Mouse (Mus musculus) urinary bladder, postnatal 0 days (tissue): Measurements from ENCODE around the gene Zfp420. TPM values are rescaled to one million over a fixed set of nuclear protein-coding genes. Genes with fewer than 3 reads are reported as not detected.

ENCODE experiments used
- microRNA-seq: library from miRNA; unstranded; fragments of <30 nt; microRNA quantifications from one replicate; pipeline ENCODE4, GENCODE M21; 2016
- polyA plus RNA-seq: library from polyadenylated mRNA; unstranded; fragments of >200 nt; fragmentation: Nextera tagmentation; extraction: Ambion mirVana; gene quantifications from 2 replicates; pipeline ENCODE4 v1.2.1, GENCODE M21; 2015

Zfp420 gene
- polyA plus RNA-seq = 2.5 and 2.8 TPM in 2 replicates

DNA sequence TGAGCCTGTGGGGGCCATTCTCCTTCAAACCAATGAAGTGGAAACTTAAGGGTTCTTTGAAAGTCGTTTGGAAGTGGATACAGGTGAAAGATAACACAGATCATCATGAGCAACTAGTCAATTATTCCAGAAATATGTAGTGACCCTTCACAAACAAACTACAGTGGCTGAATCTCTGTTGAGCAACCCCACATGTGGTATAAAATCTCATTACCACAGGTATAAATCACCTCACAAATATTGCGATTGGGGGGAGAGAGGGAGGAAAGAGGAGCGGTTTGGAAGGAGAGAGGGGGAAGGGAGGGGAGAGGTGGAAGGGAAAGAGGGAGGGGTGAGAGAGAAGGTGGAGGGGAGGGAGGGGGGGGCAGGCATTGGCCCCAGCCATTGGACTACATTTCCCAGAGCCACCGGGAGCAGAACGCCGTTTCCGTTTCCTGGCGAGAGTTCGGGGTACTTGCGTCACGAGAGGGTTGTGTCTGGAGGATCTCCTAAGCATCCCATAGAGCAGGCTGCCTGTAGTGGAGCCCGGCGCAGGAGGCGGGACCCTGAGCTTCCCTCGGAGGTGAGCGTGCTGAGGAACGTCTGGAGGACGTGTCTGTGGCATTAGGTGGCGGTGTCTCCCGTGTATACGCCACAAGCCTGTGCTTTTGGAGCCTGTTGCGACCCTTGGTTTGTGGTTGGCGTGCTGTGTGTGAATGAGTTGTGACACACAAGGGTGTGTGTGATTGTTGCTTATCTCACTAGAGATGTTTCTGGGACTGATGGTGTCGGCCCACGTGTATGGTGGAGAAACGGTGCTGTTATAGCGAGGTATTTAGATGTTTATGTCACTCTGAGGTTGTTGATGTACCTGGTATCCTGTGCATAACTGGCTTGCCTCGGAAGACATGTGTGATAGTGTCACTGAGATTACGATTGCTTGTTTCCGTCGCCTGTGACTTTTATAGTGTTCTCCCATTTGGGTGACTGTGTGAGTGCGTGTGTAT, at the start of gene Zfp420:
Gene Zfp420, plus strand, starts transcription at position 448 of the 986 bp plus-strand sequence.

DNA sequence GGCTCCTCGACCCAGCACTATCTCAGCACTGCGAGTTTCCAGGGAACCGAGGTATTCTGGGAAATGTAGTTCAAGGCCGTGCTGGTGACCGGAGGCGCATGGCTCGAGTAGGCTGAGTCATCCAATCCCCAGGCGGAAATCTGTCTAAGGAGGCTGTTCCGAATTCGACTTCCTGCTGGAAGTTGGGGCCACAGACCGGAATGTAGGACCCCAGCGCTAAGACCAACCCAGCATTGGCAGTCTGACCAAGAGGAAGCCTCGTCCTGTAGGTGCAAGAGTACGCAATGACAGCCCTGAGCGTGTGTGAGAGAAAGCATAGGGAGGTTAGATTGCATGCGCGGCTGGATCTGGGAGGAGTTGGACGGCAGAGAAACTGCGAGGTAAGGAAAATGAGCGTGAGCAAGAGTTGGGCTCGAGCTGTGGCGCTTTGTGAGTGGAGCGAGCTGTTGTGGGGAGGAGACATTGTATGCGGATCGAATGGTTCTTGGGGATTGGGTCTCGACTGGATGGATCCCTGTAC, 43.8 kb upstream of the Zfp420 start, which contains the start of gene Zfp790:
Gene Zfp790, plus strand, starts transcription at position 205 of the 520 bp plus-strand sequence.

DNA sequence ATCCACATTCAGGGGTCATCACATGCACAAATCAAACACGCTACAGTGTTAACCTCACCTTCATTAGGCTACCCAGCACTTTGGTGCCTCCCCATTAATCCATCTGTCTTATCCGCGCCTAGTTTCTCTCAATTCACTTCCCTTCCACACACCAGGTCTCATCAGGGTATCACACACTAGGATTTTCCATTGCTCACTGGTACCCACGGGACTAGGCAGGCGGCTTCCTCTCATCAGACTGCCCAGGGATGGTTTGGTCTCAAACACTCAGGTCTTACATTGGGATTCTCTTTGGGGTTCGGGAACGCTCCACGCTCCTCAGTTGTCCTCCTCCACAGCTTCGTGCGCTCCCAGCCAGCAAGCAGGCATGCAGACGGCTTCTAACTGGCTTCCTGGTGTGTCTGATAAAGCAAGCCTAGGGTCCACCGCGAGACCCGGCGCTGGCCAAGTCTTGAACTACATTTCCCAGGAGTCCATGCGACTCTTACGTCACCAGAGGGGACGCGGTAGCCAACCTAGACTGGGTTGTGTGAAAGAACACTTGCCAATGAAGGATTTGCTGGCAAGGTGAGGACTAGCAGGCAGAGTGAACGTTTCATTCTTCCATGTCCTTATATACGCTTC, 6.4 kb upstream of the Zfp420 start, which contains the start of gene Zfp940:
Gene Zfp940, minus strand, starts transcription at position 451 of the 624 bp plus-strand sequence.

DNA sequence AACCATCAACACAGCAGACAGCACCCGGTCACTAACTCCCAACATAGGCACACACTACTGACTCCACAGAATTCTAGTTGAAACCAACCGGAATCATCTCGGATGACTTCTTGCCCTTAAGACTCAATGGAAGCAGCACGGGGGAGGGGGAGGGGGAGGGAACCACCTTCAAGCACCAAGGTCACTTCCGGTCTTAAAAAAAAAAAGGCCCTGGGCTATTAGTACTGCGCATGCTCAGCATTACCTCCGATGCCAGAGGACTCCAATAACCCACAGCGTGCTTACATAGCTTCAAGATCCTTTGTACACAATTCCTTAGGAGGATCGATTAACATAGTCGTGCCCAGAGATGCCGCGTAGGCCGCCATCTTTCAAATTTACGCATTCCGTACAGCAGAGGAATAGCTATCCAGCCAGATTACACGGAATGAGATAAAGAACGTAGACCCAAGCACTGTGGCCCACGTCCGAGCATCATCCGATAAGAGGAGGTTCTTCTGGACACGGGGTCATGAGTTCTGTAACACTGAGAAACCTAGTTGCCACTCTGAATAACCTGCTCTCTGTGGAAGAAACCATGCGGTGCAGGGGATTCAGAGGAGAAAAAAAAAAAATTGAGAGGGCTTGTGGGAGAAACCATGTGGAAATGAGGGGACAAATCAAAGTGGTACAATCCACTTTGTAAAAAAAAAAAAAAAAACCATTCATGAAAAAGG, 46.3 kb downstream of the Zfp420 start, which contains the start of gene Zfp27:
Gene Zfp27, minus strand, starts transcription at position 607 of the 716 bp plus-strand sequence.

DNA sequence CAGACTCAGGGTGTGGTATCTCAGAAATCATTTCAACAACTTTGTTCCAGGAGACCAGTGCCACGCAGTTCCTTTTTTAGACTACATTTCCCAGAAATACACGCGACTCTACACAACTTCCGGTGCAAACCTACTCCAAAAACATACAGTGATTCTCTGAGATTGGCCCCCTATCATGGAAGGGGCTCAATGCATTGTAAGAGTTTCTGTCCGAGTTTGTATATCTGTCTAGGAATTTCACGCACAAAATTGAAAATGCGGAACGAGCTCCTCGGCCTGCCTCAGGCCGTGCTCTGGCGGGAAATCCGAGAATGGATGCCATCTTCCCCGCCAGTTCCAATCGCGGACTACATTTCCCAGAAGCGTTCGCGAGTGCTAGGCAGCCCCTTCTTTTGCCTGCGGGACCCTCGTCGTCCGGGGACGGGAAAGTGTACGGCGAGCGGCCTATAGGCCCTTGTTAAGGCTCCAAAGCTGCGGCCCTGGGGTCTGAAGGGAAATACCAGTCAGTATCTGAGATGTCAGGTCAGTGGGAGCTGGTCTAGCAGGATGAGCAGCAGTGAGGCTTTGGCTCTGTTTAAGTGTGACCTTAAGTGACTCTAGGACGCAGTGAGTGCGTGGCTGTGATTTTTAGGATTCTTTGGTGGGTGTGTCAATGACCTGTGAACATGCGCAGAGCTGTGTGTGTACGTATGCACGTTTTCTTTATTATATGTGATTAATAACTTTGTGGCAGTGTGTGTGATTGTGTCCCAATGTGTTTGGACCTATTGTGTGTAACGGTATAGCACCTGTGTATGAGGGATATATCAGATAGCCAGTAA, 48.6 kb downstream of the Zfp420 start, which contains the start of gene Zfp383:
Gene Zfp383, plus strand, starts transcription at position 94 of the 821 bp plus-strand sequence.

Small RNA genes within 50 kb of the gene (microRNA-seq; reads per million reads assigned to microRNA genes)
- gene Mir7668 = not detected

Other genes starting within 250 kb of the Zfp420 start
- not detected in 2 replicates for gene Catsperg2, start 132.9 kb upstream of the Zfp420 start, polyA plus RNA-seq
- gene Zfp84, start 91.4 kb upstream of the Zfp420 start, polyA plus RNA-seq = 5.2 and 5.4 TPM in 2 replicates
- 2.0 and 2.4 TPM in 2 replicates for gene Zfp30, start 76.0 kb upstream of the Zfp420 start, polyA plus RNA-seq
- 5.3 and 5.6 TPM in 2 replicates for gene Zfp790, start 43.9 kb upstream of the Zfp420 start, polyA plus RNA-seq
- gene Zfp940, start 6.3 kb upstream of the Zfp420 start, polyA plus RNA-seq = 0.60 and 0.77 TPM in 2 replicates
- gene Zfp27, start 46.6 kb downstream of the Zfp420 start, polyA plus RNA-seq = 4.4 TPM in 2 replicates
- 2.4 and 2.7 TPM in 2 replicates for gene Zfp383, start 48.2 kb downstream of the Zfp420 start, polyA plus RNA-seq
- 4.2 and 5.4 TPM in 2 replicates for gene Zfp74, start 94.1 kb downstream of the Zfp420 start, polyA plus RNA-seq
- 9.7 and 10.7 TPM in 2 replicates for gene Zfp568, start 124.0 kb downstream of the Zfp420 start, polyA plus RNA-seq
- 1.2 TPM in 2 replicates for gene Zfp14, start 191.4 kb downstream of the Zfp420 start, polyA plus RNA-seq
- gene Zfp82, start 212.9 kb downstream of the Zfp420 start, polyA plus RNA-seq = 2.1 and 2.2 TPM in 2 replicates
- not detected in 2 replicates for gene Gm26920, start 230.4 kb downstream of the Zfp420 start, polyA plus RNA-seq
- 2.9 and 3.6 TPM in 2 replicates for gene Zfp566, start 230.5 kb downstream of the Zfp420 start, polyA plus RNA-seq
- 44.4 and 53.0 TPM in 2 replicates for gene Zfp260, start 234.8 kb downstream of the Zfp420 start, polyA plus RNA-seq